Mouse (Mus musculus): Measurements from ENCODE around the gene Rprd1b. TPM values are rescaled to one million over a fixed set of nuclear protein-coding genes. Genes with fewer than 3 reads are reported as not detected.
A peak's percentile ranks its signal among the peaks of the same experiment; 100 is the strongest.

Rprd1b gene
- total RNA-seq, 2 experiments from 2014 or later = 26.1 to 33.0 TPM

- DNase-seq = peak in 1 of 2 experiments; percentile 59
These were observed 117.3 kb downstream of the Rprd1b start for GRCm38 (mm10) chr2:158145528-158146065.

GRCm38 (mm10) chr2:158146223-158146622 lies 117.9 kb downstream of the Rprd1b start, which contains the start of gene Tgm2:
Gene Tgm2 (minus strand): TSS chr2:158146436.
- DNase-seq = peak; percentile 94 to 97

- DNase-seq = no peak
These were observed 118.7 kb downstream of the Rprd1b start for GRCm38 (mm10) chr2:158146971-158147370.

- no peak for DNase-seq
These were observed 122.8 kb downstream of the Rprd1b start for GRCm38 (mm10) chr2:158151077-158151476.

GRCm38 (mm10) chr2:158152685-158153309 lies 124.5 kb downstream of the Rprd1b start:
- no peak for DNase-seq

GRCm38 (mm10) chr2:158153728-158154343 lies 125.5 kb downstream of the Rprd1b start:
- peak; percentile 42 to 52 for DNase-seq

GRCm38 (mm10) chr2:158154641-158155040 lies 126.3 kb downstream of the Rprd1b start:
- DNase-seq = no peak

GRCm38 (mm10) chr2:158155101-158155500 lies 126.8 kb downstream of the Rprd1b start:
- DNase-seq = no peak

GRCm38 (mm10) chr2:158155615-158156014 lies 127.3 kb downstream of the Rprd1b start:
- DNase-seq = no peak

GRCm38 (mm10) chr2:158156487-158156886 lies 128.2 kb downstream of the Rprd1b start:
- DNase-seq = no peak

GRCm38 (mm10) chr2:158157654-158158053 lies 129.4 kb downstream of the Rprd1b start:
- DNase-seq = no peak

GRCm38 (mm10) chr2:158159376-158160235 lies 131.3 kb downstream of the Rprd1b start:
- DNase-seq = peak; percentile 58 to 78

GRCm38 (mm10) chr2:158161761-158162160 lies 133.5 kb downstream of the Rprd1b start:
- no peak for DNase-seq

GRCm38 (mm10) chr2:158163034-158163433 lies 134.7 kb downstream of the Rprd1b start:
- no peak for DNase-seq

- no peak for DNase-seq
These were observed 137.5 kb downstream of the Rprd1b start for GRCm38 (mm10) chr2:158165776-158166175.

- peak; percentile 48 to 83 for DNase-seq
These were observed 138.3 kb downstream of the Rprd1b start for GRCm38 (mm10) chr2:158166628-158167027.

GRCm38 (mm10) chr2:158167496-158168205 lies 139.4 kb downstream of the Rprd1b start:
- no peak for DNase-seq

GRCm38 (mm10) chr2:158168741-158169211 lies 140.5 kb downstream of the Rprd1b start:
- DNase-seq = peak; percentile 67 to 75

GRCm38 (mm10) chr2:158169351-158169750 lies 141.1 kb downstream of the Rprd1b start:
- no peak for DNase-seq

- no peak for DNase-seq
These were observed 141.5 kb downstream of the Rprd1b start for GRCm38 (mm10) chr2:158169771-158170170.

GRCm38 (mm10) chr2:158170394-158170793 lies 142.1 kb downstream of the Rprd1b start:
- DNase-seq = no peak

GRCm38 (mm10) chr2:158174438-158174837 lies 146.1 kb downstream of the Rprd1b start:
- peak in 1 of 2 experiments; percentile 43 for DNase-seq
